Mouse (Mus musculus) liver, embryonic 14.5 days (tissue): ENCODE results near the gene Mfrp. TPM values are rescaled to one million over a fixed set of nuclear protein-coding genes. Genes with fewer than 3 reads are reported as not detected.

ENCODE experiments used
- ATAC-seq: fragments of 200-750 bp; cut with Nextera tagmentation; 2 replicates; pipeline ENCODE4 v1.8.0; 2017; ENCODE audit warnings: moderate number of reproducible peaks, mild to moderate bottlenecking, moderate library complexity; ENCODE audit not compliant: insufficient read depth
- DNase-seq, 3 experiments: peaks; one replicate each; pipeline ENCODE4 v3.0.0-alpha.2; 2012 to 2013; ENCODE audit warnings: low read depth in 3 of 3, low spot score in 3 of 3
- H3K27ac ChIP-seq: fragments of 300-500 bp; sonication (generic); 2 replicates; pipeline ENCODE4 v1.5.1; 2014; ENCODE audit warnings: moderate library complexity, mild to moderate bottlenecking, control low read depth, inconsistent platforms
- H3K27me3 ChIP-seq: fragments of 300-500 bp; sonication (generic); 2 replicates; pipeline ENCODE4 v1.6.1; 2014; ENCODE audit warnings: mild to moderate bottlenecking, low read length, moderate library complexity; ENCODE audit not compliant: control insufficient read depth, insufficient read depth
- H3K36me3 ChIP-seq: fragments of 300-500 bp; sonication (generic); replicated peaks from 2 replicates; pipeline ENCODE4 v1.6.1; 2014; ENCODE audit warnings: low read depth; ENCODE audit not compliant: control insufficient read depth, insufficient read depth
- H3K4me1 ChIP-seq, 2 experiments: fragments of 200-500 bp in 1 of 2; fragments of 300-500 bp in 1 of 2; sonication (generic) in 1 of 2; replicated peaks; 2 replicates each; pipeline ENCODE4 v1.6.1; 2012 to 2014; ENCODE audit warnings: antibody characterized with exemption in 1 of 2, inconsistent platforms in 1 of 2, low read length in 1 of 2; ENCODE audit not compliant: control insufficient read depth in 2 of 2, insufficient read depth in 2 of 2
- H3K4me2 ChIP-seq: fragments of 300-500 bp; sonication (generic); 2 replicates; pipeline ENCODE4 v1.6.1; 2014; ENCODE audit warnings: low read depth, mild to moderate bottlenecking, control low read depth, moderate library complexity
- H3K4me3 ChIP-seq, 2 experiments: fragments of 200-500 bp in 1 of 2; fragments of 300-500 bp in 1 of 2; sonication (generic) in 1 of 2; 2 replicates each; pipeline ENCODE4 v1.5.1; 2012 to 2014; ENCODE audit warnings: low read depth in 2 of 2, low read length in 2 of 2, mild to moderate bottlenecking in 2 of 2, control low read depth in 1 of 2, inconsistent platforms in 1 of 2, moderate library complexity in 1 of 2; ENCODE audit not compliant: insufficient read depth in 1 of 2
- H3K9ac ChIP-seq: fragments of 300-500 bp; sonication (generic); replicated peaks from 2 replicates; pipeline ENCODE4 v1.6.1; 2014; ENCODE audit warnings: mild to moderate bottlenecking, control low read depth, moderate library complexity
- H3K9me3 ChIP-seq: fragments of 300-500 bp; sonication (generic); 2 replicates; pipeline ENCODE4 v1.6.1; 2016; ENCODE audit warnings: low read length, mixed read lengths; ENCODE audit not compliant: control insufficient read depth
- CTCF ChIP-seq: IDR thresholded peaks from 2 replicates; pipeline ENCODE4 v1.5.1; 2016; ENCODE audit warnings: antibody characterized with exemption, low read depth, control low read depth
- EP300 ChIP-seq: IDR thresholded peaks from 2 replicates; pipeline ENCODE4 v1.6.1; 2016; ENCODE audit warnings: antibody characterized with exemption, low read depth
- WGBS: fragments of 180-500 bp; shearing (Covaris S2); extraction: QIAGEN DNeasy Blood & Tissue Kit; methylation state at CpG from one replicate; pipeline ENCODE4 v1.1.7; 2014; ENCODE audit not compliant: insufficient replicate concordance; 5-methylcytosine and 5-hydroxymethylcytosine counted together
- polyA plus RNA-seq, 2 experiments: library from polyadenylated mRNA; depleted of rRNA in 1 of 2; stranded (reverse) in 1 of 2; unstranded in 1 of 2; fragments of >200 nt; fragmentation: Nextera tagmentation in 1 of 2; extraction: Ambion mirVana in 1 of 2; gene quantifications; 2 replicates each; pipeline versions ENCODE4 v1.2.1 to v1.2.3; 2012 to 2014

Gene Mfrp
- polyA plus RNA-seq, 2 experiments: not detected

DNA sequence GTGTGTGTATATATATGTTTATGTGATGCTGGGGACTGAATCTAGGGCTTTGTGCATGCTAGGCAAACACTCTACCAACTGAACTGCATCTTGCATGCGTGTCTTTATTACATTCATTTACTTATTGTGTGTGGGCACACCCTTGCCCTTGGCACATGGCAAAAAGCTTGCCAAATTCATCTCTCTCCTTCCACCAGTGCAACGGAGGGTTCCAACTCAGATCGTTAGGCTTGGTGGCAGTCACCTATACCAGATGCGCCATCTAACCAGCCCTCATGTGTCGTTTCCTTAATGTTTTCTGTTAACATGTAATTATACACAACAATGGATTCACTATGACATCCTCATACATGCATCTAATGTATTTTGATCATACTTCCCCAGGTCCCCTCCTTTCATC lies 19.3 kb upstream of the Mfrp start:
- ATAC-seq (no peak), DNase-seq (no peak)
- WGBS: 76% methylated on average over 5 of the region's 5 CpGs
- Histone ChIP-seq H3K27me3 (peaks cover 10% of the 10 kb centered on the region), H3K9me3 (no peaks in the 10 kb centered on the region), H3K4me3 (no peak overlapping the region), H3K9ac (no peak overlapping the region), H3K27ac (no peak overlapping the region), H3K36me3 (no peaks in the 10 kb centered on the region), H3K4me1 (peaks cover 8 to 12% of the 10 kb centered on the region in 2 experiments), H3K4me2 (no peak overlapping the region)
- TF ChIP-seq EP300: no peak
- no peak for TF ChIP-seq CTCF

DNA sequence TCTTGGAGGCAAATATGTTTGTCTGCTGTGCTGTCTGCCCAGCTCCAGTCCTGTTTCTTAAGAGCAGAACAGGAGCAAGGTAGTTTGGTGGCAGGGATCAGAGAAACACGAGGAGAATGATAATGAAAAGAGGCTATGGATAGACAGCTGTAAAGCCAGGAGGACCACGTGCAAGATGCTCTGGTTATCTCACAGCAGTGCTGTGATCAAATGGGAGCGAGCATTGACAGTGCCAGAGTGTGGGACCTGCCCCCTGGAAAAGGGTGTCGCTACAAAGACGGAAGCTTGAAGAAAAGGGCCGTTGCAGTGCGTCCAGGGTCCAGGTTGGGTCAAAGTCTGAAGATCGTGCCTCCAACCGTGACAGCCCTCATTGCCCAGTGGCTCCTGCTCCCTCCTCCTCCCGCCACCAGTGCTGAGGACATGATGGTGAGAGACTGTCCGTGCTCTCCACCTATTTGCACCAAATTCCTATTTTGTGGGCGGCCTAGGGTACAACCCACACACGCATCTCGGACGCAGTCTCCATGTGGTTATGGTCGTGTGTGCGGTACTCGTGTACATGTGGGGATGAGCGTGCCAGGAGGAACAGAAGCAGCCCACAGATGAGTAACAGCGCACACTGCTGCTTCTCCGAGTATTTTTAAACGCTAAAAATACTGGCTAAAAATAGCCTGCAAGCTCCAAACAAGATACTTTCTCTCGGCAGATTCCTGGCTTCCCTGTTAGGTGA lies 18.0 kb upstream of the Mfrp start:
- Histone ChIP-seq H3K4me3 (peak overlapping the region; percentile 7 to 38; a peak in 2 of 4 replicates), H3K27me3 (peaks cover 10% of the 10 kb centered on the region), H3K4me2 (peak overlapping the region; percentile 76), H3K27ac (no peak overlapping the region), H3K4me1 (peaks cover 8 to 12% of the 10 kb centered on the region in 2 experiments), H3K9me3 (no peaks in the 10 kb centered on the region), H3K36me3 (no peaks in the 10 kb centered on the region), H3K9ac (no peak overlapping the region)
- ATAC-seq (no peak), DNase-seq (no peak)
- TF ChIP-seq EP300: no peak
- no peak for TF ChIP-seq CTCF
- WGBS: 8% methylated on average over 23 of the region's 23 CpGs

DNA sequence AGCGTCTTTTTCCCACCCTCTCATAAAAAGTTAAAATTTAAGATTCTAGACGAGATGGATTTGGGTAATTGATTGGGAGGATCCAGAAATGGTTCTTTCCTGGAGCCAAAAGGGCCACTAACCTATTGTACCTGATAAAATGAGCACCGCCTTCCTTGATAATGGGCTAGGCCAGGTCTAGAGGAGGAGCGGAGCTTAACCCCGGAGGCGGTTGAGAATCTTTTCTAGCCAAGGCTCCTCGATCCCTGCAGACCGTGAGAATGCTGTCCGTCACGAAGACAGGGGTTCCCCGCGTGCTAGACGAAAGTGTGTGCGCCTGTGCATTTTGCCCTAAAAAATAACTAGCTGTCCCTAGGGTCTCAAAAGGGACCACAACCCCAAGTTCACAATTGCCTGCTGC lies 17.3 kb upstream of the Mfrp start:
- Histone ChIP-seq H3K4me2 (peak overlapping the region; percentile 76), H3K27ac (no peak overlapping the region)

DNA sequence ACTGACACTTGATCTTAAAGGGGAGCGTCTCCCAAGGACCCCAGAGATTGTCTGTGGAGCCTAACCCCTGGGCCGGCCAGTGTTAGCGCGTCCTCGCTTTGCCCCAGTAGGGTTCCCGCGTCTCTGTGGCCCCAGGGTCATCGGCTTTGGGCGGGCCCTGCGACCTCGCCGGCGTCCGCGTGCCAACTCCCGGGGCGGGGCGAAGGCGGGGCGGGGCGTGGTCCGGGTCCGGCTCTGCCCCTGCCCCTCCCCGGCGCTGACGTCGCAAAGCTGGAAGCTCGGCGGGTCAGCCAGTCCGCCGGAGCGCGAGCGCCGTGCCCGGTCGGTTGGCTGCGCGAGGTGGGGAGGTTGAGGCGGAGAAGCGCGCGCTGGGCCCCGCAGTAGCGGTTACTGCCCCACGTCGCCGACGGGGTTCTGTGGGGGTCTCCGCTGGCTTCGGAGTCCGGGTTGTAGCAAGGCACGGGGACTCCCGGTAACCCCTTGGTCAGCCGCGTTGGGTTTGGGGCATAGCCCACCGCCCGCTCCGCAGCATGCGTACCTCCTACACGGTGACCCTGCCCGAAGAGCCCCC lies 16.8 kb upstream of the Mfrp start:
- DNase-seq: peak; percentile 65 to 69 (median 68)
- peaks cover 8 to 13% of the 10 kb centered on the region in 2 experiments for H3K4me1 ChIP-seq
- H3K4me2 ChIP-seq: peak overlapping the region; percentile 76
- peaks cover 10% of the 10 kb centered on the region for H3K27me3 ChIP-seq
- no peaks in the 10 kb centered on the region for H3K9me3 ChIP-seq
- H3K36me3 ChIP-seq: no peaks in the 10 kb centered on the region
- peak overlapping the region; percentile 35; the same call in 1 of the 2 replicates for H3K9ac ChIP-seq
- WGBS: under 1% methylated on average over 61 of the region's 62 CpGs
- TF ChIP-seq EP300 (no peak), CTCF (no peak)
- H3K4me3 ChIP-seq: peak overlapping the region; percentile 38 to 52
- peak; percentile 83 for ATAC-seq
- no peak overlapping the region for H3K27ac ChIP-seq

More for the DNA sequence above, 17.3 kb upstream of the Mfrp start:
- peak; percentile 41; the same call in 1 of the 2 replicates for ATAC-seq
- Histone ChIP-seq H3K4me1 (peaks cover 8 to 12% of the 10 kb centered on the region in 2 experiments), H3K27me3 (peaks cover 10% of the 10 kb centered on the region), H3K9me3 (no peaks in the 10 kb centered on the region), H3K4me3 (peak overlapping the region; percentile 23 to 38), H3K9ac (peak overlapping the region; percentile 35; the same call in 1 of the 2 replicates), H3K36me3 (no peaks in the 10 kb centered on the region)
- DNase-seq: no peak
- TF ChIP-seq CTCF (no peak), EP300 (no peak)
- 1% methylated on average over 14 of the region's 14 CpGs for WGBS

DNA sequence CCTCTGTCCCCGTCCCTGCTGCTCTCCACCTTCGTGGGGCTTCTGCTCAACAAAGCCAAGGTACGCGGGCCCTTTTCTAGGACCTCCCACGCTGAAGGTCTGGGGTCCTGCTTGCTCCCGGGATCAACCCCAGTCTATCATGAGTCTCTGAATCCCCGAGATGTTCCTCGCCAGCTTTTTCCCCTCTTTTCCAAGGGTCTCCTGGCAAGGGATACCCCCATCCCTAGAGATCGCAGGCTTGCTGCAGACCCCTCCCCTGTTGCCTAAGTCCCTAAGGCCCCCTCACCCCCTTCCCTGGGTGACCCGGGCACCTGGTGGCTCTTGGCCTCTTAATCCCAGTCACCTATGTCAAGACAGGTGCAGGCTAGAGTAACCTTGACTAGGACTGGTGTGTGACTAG lies 16.3 kb upstream of the Mfrp start:
- Histone ChIP-seq H3K27ac (no peak overlapping the region), H3K9me3 (no peaks in the 10 kb centered on the region), H3K4me2 (peak overlapping the region; percentile 76), H3K4me1 (peaks cover 8 to 13% of the 10 kb centered on the region in 2 experiments), H3K9ac (no peak overlapping the region), H3K27me3 (peaks cover 10% of the 10 kb centered on the region), H3K4me3 (peak overlapping the region; percentile 38 to 52), H3K36me3 (no peaks in the 10 kb centered on the region)
- DNase-seq (no peak), ATAC-seq (no peak)
- TF ChIP-seq CTCF (no peak), EP300 (no peak)
- 12% methylated on average over 10 of the region's 10 CpGs for WGBS
